Mouse (Mus musculus) ES-E14 (cell line): ENCODE measurements at regions not wholly inside any gene's neighbourhood (a gene's known extent, or its start where the extent isn't known, plus 50 kb on each side); places are given as distances from the start of the nearest gene placed in this dataset.

Experiments
- HCFC1 ChIP-seq: IDR thresholded peaks from 2 replicates; pipeline ENCODE4 v1.6.1; 2012; ENCODE audit warnings: low read length, inconsistent platforms, borderline replicate concordance; ENCODE audit not compliant: insufficient read depth
- MAFK ChIP-seq: IDR thresholded peaks from 2 replicates; pipeline ENCODE4 v1.6.1; 2014; ENCODE audit warnings: mild to moderate bottlenecking, low read depth, low read length, inconsistent platforms; ENCODE audit not compliant: insufficient read depth
- ZC3H11A ChIP-seq: IDR thresholded peaks from 2 replicates; pipeline ENCODE4 v1.6.1; 2012; ENCODE audit warnings: low read depth, mild to moderate bottlenecking, inconsistent platforms, low read length, borderline replicate concordance

DNA sequence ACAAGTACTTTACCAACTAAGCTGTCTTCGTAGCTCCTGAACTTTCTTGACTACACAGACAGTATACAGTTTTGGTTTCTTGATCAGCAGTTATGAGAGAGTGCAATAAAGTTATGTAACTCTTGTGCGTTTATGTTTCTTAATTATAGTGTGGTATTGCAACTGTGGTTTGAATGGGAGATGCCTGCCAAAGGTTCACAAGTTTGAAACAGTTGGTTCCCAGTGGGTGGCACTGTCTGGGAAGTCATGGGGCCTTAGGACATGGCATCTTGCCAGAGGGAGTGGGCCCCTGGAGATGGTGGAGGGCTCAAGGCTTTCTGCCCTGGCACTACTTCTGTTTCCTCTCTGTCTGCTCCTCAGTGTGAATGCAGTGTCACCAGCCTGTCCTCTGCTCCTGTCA lies 71.7 kb downstream of the Evx1 start:
- no peak for TF ChIP-seq MAFK
- TF ChIP-seq HCFC1 = no peak
- TF ChIP-seq ZC3H11A = no peak
